Mouse (Mus musculus) Patski (cell line): ENCODE data around the gene Cldn3. TPM values are rescaled to one million over a fixed set of nuclear protein-coding genes. Genes with fewer than 3 reads are reported as not detected.

Experiments used
- ATAC-seq: fragments of 100-300 bp; one replicate; pipeline ENCODE4 v1.8.0; 2021
- CTCF ChIA-PET: fragments of 350-600 bp; sonication (Branson Sonifier 250); formaldehyde crosslinking; loops from one replicate; lab custom pipeline; 2022; ENCODE audit warnings: inconsistent platforms; lab: Charles Lee
- POLR2A ChIA-PET: fragments of 350-600 bp; sonication (Branson Sonifier 250); formaldehyde crosslinking; loops from one replicate; lab custom pipeline; 2022; ENCODE audit warnings: antibody characterized with exemption, inconsistent platforms; lab: Charles Lee
- DNase-seq: peaks from one replicate; pipeline ENCODE4 v3.0.0-alpha.2; 2011; ENCODE audit warnings: low read depth, low spot score
- H3K27me3 ChIP-seq: fragments of 371-371 bp; one replicate; pipeline ENCODE4 v1.5.1; 2021
- CTCF ChIP-seq: fragments of 100-300 bp; IDR thresholded peaks from one replicate; pipeline ENCODE4 v1.5.1; 2021
- in situ Hi-C: fragments of 300-500 bp; cut with MboI; formaldehyde crosslinking; loops from 3 replicates; pipeline ENCODE4 v1.11.1; 2018; ENCODE audit warnings: low pct_unique_long_range_greater_than_20kb, mixed read lengths
- polyA plus RNA-seq: library from polyadenylated mRNA; unstranded; gene quantifications from one replicate; pipeline ENCODE4 v1.2.3, GENCODE M21; 2021

Gene Cldn3
- polyA plus RNA-seq, 1 experiment from 2014 or later: not detected

DNA sequence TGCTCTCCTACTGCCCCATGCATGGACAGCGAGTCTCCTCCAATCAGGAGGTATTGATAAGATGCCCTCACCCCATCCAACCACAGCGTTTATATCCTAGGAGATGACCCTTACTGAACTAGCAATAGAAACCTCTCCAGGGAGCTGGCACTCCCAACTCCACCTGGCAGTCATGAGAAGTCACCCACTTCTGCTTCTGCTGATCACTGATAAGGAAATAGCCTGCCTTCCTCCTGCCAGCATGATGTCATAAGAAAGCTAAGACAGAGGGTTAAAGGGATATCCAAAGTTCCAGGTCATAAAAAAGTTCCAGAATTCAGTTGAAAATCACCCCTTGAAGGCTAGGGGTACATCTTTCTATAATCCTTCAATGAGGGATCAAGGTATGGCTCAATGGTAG is 9.8 kb upstream of the Cldn3 start:
- CTCF ChIA-PET: interaction anchor here (3.1 kb wide), 1 partner anchor 69 kb away, joined by 8 read pairs; the partner anchor contains the start of gene Tmem270
- POLR2A ChIA-PET: no interaction called here
- ATAC-seq (no peak), DNase-seq (no peak)
- TF ChIP-seq CTCF: no peak
- in situ Hi-C loops: no loop called here
- H3K27me3 ChIP-seq: no peaks in the 10 kb centered on the region

DNA sequence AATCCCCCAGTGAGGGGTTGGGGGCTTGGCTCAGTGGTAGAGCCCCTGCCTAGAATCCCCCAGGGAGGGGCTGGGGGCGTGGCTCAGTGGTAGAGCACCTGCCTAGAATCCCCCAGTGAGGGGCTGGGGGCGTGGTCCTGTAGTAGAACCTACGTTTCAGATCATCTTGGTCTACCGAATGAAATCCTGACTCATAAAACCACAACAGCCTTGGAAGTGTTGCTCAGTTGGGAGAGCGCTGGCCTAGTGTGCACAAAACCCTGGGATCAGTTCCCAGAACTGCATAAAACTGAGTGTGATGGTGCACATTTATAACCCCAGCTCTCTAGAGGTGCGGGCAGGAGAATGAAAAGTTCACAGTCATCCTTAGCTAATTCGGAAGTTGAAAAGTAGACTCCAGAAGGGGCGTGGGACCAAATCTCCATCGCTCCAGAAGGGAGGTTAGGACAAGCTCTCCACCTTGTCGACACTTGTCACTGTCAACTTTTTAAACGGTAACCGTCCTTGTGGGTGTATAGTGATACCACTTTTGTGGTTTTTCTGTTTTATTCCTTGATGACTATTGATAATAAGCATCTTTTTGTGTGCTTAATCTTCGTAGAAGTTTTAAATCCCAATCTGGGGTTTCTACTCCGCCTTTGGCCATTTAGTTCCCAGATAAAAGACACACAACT is 9.3 kb upstream of the Cldn3 start:
- ATAC-seq (no peak), DNase-seq (no peak)
- H3K27me3 ChIP-seq: no peaks in the 10 kb centered on the region
- POLR2A ChIA-PET: no interaction called here
- CTCF ChIA-PET: interaction anchor here (3.1 kb wide), 1 partner anchor 70 kb away, joined by 8 read pairs; the partner anchor contains the start of gene Tmem270
- in situ Hi-C loops: no loop called here
- TF ChIP-seq CTCF: no peak

DNA sequence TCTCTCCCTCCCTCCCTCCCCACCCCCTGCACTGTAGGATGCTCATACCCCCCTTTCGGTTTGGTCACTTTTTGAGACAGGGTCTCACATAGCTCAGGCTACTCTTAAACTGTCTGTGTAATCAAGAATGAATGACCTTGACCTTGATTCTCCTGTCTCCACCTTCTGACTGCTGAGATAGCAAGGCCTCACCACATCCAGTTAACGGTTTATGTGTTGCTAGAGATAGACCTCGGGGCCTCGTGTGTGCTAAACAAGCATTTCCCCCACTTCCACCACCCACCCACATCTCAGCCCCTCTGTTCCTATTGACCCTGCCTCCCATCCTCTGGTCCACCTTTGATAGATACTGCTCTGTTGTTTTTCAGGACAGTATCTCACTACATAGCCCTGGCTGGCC is 8.2 kb upstream of the Cldn3 start:
- DNase-seq (no peak), ATAC-seq (no peak)
- TF ChIP-seq CTCF: no peak
- in situ Hi-C loops: no loop called here
- POLR2A ChIA-PET: no interaction called here
- no peaks in the 10 kb centered on the region for H3K27me3 ChIP-seq
- CTCF ChIA-PET: interaction anchor here (1.5 kb wide), 1 partner anchor 71 kb away, joined by 4 read pairs; the partner anchor contains the start of gene Tmem270

DNA sequence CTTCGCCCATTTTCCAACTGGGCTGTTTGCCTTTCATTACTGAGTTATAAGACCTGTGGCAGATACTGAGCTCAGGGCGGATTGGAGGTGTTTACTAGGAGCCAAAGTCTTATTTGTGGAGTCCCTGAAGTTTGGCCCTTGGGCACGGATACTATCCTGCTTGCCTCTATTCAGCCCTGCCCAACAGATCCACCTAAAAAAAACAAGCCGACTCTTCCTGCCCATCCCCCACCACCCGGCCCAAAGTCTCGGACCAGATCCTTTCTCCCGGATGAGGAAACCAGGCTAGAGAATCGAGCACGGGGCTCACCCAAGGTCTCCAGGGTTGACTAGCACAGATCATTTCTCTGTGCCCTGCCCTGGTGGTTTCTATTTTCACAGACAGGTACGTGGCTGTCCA is 4.9 kb upstream of the Cldn3 start:
- CTCF ChIA-PET: no interaction called here
- in situ Hi-C loops: no loop called here
- H3K27me3 ChIP-seq: no peaks in the 10 kb centered on the region
- ATAC-seq (no peak), DNase-seq (no peak)
- POLR2A ChIA-PET: no interaction called here
- TF ChIP-seq CTCF: no peak

DNA sequence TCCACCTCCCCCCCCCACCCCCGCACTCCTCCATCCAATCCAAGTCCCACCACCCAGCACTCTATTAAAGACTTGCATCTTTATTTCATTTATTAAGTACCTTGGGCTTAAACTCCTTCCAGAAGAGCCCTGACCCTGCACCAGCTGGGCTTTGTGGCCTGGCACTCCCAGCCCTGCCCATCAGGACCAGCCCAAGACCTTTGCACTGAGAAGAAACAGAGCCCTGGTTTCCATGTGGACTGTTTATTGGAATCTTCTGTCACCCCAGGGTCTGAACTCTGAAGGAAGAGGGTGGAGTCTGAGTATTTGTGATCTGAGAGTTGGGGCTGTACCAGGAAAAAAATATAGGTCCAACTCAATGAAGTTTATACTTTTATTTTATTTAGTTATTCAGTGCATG is 2.9 kb upstream of the Cldn3 start:
- in situ Hi-C loops: no loop called here
- no peak for ATAC-seq
- DNase-seq: no peak
- CTCF ChIA-PET: no interaction called here
- POLR2A ChIA-PET: no interaction called here
- no peak for TF ChIP-seq CTCF
- peaks cover 5% of the 10 kb centered on the region for H3K27me3 ChIP-seq

DNA sequence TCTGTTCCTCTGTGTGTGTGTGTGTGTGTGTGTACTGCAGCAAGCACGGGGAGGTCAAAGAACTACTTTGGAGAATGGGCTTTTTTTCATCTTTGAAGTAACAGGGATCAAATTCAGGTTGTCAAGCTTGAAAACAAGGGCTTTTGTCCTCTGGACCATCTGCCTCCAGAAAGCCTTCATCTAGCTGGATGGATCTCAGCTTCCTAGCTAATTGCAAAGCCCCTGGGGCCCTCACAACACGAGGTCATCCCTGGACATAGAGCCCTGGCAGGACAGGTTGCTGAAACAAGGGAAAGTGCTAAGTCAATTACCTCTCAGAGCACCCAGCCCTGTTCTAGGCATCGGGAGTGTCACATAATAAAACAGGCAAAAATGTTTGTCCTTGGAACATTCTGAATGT is 2.2 kb upstream of the Cldn3 start:
- no peak for ATAC-seq
- in situ Hi-C loops: no loop called here
- POLR2A ChIA-PET: interaction anchor here (0.6 kb wide), 1 partner anchor 118 kb away, joined by 3 read pairs; no protein-coding TSS in a partner anchor
- DNase-seq: no peak
- CTCF ChIA-PET: no interaction called here
- no peak for TF ChIP-seq CTCF
- H3K27me3 ChIP-seq: peaks cover 5% of the 10 kb centered on the region

DNA sequence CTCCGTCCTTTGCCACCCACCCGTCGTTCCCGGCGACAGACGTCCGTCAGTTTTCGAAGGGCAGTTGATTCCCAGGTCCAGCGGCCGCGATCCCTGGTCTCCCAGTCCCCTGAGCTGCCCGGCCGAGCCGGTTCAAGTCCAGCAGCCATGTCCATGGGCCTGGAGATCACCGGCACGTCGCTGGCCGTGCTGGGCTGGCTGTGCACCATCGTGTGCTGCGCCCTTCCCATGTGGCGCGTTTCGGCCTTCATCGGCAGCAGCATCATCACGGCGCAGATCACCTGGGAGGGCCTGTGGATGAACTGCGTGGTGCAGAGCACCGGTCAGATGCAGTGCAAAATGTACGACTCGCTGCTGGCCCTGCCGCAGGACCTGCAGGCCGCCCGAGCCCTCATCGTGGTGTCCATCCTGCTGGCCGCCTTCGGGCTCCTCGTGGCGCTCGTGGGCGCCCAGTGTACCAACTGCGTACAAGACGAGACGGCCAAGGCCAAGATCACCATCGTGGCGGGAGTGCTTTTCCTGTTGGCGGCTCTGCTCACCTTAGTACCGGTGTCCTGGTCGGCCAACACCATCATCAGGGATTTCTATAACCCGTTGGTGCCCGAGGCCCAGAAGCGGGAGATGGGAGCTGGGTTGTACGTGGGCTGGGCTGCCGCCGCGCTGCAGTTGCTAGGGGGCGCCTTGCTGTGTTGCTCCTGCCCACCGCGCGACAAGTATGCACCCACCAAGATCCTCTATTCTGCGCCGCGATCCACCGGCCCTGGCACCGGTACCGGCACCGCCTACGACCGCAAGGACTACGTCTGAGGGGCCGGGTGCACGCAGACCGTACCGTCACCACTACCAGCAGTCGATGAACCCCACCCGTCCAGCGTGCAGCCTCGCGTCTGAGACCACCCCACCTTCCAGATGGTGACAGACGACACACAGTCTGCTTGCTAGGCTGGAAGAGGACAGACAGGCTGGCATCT is 569 bp downstream of the Cldn3 start:
- CTCF ChIA-PET: no interaction called here
- no peak for DNase-seq
- no peak for ATAC-seq
- TF ChIP-seq CTCF: no peak
- in situ Hi-C loops: no loop called here
- POLR2A ChIA-PET: no interaction called here
- H3K27me3 ChIP-seq: peaks cover 5% of the 10 kb centered on the region

DNA sequence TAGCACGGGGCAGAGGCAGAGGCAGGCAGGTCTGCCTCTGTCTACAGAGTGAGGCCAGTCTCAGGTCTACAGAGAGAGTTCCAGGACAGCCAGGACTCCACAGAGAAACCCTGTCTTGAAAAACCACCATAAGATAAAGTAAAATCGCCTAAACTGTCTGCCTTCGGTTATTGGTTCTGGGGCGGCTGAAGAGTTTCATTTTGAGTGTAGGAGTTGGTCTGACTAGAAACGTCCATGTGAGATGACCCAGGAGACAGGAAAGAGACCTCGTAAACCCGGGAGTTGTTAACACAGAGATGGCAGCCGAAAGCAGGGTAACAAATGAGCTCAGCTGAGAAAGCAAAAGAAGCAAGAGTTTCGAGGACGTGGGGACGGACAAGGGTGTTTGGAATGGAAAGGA is 3.2 kb downstream of the Cldn3 start:
- POLR2A ChIA-PET: no interaction called here
- TF ChIP-seq CTCF: no peak
- DNase-seq (no peak), ATAC-seq (no peak)
- in situ Hi-C loops: no loop called here
- H3K27me3 ChIP-seq: peaks cover 5% of the 10 kb centered on the region
- CTCF ChIA-PET: no interaction called here

DNA sequence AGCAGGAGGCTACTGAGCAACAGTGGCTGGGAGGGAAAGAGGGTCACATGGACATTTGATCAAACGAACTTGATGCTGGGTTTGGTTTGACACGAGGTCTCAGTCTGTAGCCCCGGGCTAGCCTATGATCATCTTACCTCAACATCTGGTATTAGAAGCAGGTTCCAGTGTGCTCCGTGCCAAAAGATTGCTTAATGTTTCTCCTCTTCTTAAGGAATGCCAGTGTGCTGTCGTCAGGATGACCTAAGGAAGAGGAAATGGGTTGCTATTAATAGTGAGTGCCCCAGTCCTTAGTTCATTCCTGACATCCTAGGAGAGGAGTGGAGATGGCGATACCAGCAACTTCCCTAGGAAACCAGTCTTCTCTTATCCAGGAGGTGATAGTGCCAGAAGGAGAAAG is 3.7 kb downstream of the Cldn3 start:
- CTCF ChIA-PET: no interaction called here
- TF ChIP-seq CTCF: no peak
- peaks cover 5% of the 10 kb centered on the region for H3K27me3 ChIP-seq
- ATAC-seq (no peak), DNase-seq (no peak)
- in situ Hi-C loops: no loop called here
- POLR2A ChIA-PET: interaction anchor here (1.0 kb wide), 1 partner anchor 24 kb away, joined by 3 read pairs; no protein-coding TSS in a partner anchor

DNA sequence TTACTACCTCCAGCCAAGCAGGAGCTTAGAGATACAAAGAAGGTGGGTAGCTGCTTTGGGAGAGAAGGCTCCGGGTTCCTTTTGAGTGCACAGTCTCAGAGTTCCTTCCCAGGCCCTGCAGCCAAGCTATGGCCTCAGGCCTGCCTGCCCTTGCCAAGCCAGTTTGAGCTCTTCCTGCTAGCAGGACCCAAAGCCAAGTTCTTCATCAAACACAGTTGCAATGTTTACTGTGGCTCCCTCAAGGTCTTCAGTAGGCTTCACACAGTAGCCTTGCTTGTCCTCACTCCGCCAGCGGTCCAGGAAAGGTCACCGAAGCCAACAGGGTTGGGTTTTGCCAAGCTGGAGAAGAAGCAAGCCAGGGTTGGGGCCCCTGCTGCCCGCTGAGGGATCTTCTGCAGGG is 6.6 kb downstream of the Cldn3 start:
- no peaks in the 10 kb centered on the region for H3K27me3 ChIP-seq
- no peak for ATAC-seq
- POLR2A ChIA-PET: interaction anchor here (0.7 kb wide), 1 partner anchor 296 kb away, joined by 3 read pairs; no protein-coding TSS in a partner anchor
- DNase-seq: no peak
- TF ChIP-seq CTCF: no peak
- in situ Hi-C loops: no loop called here
- CTCF ChIA-PET: no interaction called here

DNA sequence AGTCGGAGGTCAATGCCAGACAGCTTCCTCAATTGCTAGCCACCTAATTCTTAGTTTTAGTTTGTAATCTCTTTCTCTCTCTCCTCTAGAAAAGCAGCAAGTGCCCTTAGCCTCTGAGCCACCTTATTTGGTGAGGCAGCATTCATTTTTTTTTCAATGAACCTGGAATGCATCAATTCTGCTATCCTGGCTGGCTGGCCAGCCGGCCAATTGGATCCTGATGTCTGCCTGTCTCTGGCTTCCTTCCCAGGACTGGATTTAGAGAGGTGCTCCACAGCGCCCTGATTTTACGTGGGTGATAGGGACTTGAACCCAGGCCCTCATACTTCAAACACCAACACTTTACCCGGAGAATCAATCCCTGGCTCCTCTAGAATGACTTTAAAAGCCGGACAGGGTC is 12.3 kb downstream of the Cldn3 start:
- H3K27me3 ChIP-seq: no peaks in the 10 kb centered on the region
- ChIA-PET POLR2A (no interaction called here), CTCF (interaction anchor here (0.7 kb wide), 1 partner anchor 10 kb away, joined by 3 read pairs; the partner anchor contains the start of gene Abhd11)
- DNase-seq: no peak
- in situ Hi-C loops: no loop called here
- no peak for TF ChIP-seq CTCF
- no peak for ATAC-seq
